Mouse (Mus musculus) R1 (cell line): Measurements from ENCODE around the gene Cep350.
"Not testable (repeated sequence)": the region's sequence is repeated elsewhere in the genome, so short reads cannot be mapped to it uniquely, and the experiment has no call there.

Experiments used
- DNase-seq: peaks from one replicate; pipeline ENCODE4 v3.0.0-alpha.2; 2018; ENCODE audit warnings: low read depth, low spot score

Cep350 gene

DNA sequence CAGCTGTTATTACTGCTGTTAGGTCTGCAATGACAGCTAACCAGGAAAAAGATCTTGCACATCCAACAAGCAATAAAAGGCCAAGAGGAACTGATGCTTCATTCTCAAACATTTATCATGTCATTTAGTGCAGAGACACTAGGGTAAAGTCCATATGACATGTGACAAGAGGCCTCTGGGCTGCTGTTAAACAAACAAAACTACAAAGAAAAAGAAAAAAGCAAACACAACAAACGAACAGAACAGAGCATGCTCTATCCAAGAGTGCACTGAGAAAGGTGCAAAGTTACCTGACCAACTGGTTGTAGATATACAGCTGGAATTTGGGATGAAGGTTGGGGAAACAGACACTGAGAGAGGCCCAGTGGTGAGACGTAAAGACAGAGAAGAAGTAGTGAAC is 86.2 kb downstream of the Cep350 start:
- DNase-seq = no peak

DNA sequence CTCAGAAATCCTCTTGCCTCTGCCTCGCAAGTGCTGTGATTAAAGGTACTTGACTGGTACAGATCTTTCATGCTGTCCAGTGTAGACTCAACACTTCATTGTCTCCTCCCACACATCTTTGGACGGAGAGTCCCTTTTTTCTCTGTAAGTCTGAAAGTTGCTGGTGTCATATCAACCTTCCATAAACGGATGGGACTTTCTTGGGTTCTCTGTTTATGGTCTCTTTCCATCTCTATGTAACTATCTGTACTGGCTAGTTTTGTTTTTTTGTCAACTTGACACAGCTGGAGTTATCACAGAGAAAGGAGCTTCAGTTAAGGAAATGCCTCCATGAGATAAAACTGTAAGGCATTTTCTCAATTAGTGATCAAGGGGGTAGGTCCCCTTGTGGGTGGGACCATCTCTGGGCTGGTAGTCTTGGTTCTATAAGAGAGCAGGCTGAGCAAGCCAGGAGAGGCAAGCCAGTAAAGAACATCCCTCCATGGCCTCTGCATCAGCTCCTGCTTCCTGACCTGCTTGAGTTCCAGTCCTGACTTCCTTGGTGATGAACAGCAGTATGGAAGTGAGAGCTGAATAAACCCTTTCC is 90.3 kb downstream of the Cep350 start:
- DNase-seq = not testable (repeated sequence)

DNA sequence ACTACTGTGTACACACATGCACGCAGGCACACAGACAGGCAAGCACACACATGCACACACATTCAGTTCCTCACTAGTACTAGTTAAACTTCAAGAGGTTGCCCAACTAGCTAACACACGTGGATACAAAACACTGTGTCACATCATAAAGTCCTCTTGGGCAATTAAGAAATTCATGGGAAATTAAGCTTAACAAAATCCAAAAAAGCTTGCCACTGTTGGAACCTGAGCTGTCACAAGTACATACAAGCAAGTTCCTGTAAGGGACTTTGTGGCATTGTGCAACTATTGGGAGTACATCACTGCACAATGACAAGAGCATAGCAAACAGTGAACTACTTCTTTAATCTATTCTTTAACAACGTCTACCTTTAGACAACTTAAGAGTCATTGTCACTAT is 93.5 kb downstream of the Cep350 start:
- DNase-seq = no peak

DNA sequence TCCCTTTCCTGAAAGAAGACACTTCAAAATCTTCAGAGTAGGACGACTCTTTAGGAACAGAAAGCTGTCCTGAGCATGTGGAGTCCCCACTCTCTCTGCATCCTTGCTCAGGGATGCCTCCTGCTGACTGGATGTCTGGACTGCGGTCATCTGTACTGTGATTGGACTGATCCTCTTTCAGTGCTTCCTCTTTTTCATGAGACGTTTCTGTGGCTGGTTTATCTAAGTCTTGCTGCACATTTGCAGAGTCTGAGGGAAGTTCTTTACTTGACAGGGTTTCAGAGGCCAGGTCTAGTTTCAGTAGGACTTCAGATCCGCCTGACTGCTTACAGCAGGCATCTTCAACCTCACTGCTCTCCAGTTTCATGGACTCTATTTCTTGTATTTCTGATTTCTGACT is 110.1 kb downstream of the Cep350 start:
- no peak for DNase-seq

DNA sequence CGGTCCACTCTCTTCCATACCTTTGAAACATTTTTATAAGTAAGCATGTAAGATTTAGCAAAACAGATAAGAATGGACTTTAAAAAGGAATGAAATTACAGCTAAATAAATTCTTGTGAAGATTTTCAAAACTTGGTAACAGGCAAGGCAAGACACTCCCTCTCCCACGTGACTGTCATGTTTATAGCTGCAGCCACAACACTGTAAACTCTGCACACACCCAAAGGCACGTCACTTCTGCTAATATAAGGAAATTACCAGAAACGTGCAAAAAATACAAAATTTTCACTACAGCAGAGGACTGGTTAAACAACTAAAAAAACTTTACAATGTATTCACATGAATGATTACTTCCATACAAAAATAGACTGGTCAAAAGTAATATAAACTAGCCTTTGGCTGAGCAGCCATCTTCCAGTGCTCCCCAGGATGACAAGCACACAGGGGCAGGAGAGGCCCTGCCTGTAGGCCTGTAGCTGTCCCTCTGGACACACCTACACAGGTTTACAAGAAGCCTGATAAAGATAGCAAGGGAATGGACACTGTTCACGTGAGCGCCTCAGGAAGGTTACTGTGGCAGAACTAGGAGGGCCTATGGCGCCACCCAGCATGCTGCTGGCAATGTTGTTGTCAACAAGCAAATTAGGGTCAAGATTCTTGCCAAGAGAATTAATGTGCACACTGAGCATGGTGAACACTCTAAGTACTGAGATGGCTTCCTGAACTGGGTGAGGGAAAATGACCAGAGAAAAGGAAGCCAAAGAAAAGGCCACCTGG is 117.9 kb downstream of the Cep350 start:
- no peak for DNase-seq

DNA sequence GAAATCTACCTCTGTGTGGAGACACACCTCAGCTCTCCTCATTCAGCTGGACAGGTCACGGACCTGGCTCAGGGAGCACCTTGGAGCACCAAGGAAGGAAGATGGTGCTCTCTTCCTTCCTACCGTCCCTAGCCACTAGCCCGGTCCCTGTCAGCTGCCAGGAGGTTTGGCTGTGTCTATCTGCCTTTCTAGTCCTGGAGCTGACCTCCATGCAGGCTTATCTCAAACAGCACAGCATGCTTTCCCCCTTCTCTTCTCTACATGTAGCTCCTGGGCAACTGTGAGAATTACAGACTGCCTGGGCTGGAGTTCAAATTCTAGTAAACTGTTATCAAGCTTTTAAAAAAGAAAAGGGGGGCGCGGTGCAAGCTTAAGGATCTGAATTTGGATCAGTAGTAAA is 120.0 kb downstream of the Cep350 start:
- DNase-seq = no peak

DNA sequence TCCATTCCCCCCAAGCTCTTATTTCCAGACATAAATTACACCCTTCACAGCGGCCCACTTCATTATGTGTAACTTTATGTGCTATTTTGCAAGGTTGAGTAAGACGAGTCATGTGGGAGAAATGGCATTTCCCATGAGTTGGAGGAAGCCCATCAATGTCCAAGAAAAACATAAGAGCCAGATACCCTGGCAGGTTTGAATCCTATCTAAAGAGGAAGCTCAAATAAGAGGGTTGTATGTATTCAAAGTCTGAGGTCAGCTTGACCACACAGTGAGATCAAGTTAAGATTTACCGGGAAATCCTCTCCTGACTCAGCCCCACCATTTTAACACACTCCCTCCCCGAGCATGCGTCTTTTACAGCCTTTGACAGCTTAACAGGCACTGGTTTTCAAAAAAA is 128.8 kb downstream of the Cep350 start:
- DNase-seq = no peak

DNA sequence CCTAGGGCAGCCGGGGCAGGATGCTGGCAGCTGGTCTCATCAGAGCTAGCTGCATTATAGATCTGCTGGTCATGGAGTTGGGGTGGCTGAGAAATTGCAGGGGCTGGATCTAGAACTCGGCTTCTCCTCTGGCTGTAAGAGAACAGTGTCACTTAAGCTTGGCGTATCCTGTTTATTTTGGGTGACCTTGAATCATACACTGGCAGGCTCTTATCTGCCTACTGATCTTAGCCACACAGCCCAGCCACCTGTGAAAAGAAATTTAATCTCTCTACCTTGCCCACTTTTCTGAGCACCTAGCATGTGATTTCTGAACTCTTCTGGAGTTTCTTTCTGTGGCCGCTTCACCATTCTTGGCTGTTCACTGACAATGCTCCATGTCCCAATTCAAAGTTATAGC is 129.5 kb downstream of the Cep350 start:
- DNase-seq = no peak

DNA sequence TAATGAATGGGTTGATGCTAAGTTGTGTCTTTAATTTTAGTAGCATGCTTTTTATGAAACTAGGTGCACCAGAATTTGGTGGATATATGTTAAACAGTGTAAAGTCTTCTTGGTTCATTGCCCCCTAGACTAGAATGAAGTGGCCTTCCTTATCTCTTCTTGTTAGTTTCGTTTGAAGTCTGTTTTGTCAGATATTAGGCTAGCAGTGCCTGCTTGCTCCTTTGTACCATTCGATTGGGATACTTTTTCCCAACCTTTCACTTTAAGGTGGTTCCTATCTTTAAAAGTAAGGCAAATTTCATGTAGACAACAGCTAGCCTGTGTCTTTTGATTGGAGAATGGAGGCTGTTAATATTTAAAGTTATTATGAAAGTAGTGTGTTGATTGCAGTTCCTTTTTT is 137.4 kb downstream of the Cep350 start:
- DNase-seq = no peak

DNA sequence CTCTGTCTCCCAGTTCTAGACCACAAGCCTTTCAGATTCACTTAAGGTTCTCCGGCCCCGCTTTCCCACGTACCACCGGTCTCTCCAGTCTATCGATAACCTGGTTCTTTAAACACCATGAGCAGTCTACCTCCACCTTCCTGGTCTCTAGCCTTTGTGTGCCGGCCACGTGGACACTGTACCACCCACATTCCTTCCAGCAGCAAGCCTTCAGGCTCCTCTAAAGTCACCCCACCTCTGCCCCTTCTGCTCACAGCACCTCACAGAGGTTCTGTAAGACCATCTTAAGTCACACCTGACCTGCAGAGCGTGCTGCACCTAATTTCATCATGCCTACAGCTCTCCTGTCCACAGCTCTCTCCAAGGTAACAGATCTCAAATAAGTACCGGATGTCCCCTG is 139.4 kb downstream of the Cep350 start:
- DNase-seq = no peak

DNA sequence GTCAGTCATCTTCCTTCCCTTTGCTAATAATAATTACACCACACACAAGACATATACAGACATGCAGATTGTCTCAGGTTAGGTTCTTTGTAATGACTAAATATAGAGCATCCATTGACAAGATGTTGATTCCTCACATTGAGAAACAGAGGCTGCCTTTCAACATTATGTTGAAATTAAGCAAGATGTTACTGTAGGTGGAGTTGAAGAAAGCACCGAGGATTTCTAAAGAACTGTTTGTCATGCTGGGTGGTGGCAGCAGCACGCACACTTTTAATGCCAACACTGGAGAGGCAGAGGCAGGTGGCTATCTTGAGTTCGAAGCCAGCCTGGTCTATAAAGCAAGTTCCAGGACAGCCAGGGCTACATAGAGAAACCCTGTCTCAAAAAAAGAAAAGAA is 141.1 kb downstream of the Cep350 start:
- no peak for DNase-seq

DNA sequence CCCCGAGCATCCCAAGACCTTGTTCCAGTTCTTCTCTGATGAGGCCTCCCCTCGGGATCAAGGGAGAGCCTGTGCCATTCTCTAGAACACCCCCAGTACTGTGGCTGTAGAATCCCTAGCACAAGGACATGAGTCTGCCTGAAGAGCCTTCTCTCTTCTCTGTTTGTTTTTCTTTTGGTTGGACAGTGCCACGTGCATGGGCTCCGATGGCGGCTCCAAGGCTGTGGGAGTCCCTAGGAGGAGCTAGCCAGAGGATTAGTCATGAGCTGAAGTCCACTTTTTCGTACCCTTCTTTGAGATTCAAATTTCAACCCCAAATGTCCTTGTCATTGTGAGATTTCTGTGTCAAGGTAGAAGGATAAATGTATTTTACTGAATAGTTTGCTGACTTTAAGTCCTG is 142.2 kb downstream of the Cep350 start:
- DNase-seq = no peak

DNA sequence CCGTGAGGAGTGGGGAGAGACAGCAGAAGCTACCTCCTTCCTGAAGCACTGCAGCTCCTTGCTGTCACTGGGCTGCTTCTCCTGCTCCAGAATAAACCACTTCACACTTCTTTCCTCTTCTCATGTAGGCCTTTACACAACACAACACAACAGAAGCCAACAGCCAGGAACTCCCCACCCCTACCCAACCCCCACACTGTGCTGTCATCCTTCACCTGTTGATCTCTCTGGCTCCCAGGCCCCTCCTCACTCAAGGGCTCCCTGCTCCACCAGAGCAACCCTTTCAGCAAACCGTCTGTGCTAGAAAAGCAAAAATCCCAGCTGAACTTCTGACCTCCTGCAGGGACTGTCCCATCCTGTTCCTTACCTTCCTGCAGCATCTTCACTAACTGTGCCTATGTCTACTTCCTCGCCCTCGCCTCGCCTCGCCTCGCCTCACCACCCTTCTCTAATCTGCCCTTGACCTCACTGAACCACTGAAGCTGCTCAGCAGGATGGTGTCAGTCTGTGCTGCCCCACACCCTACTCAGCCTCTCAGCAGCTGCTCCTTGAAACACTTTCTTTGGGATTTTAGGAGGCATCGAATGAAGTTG is 145.3 kb downstream of the Cep350 start:
- DNase-seq = peak; percentile 55

DNA sequence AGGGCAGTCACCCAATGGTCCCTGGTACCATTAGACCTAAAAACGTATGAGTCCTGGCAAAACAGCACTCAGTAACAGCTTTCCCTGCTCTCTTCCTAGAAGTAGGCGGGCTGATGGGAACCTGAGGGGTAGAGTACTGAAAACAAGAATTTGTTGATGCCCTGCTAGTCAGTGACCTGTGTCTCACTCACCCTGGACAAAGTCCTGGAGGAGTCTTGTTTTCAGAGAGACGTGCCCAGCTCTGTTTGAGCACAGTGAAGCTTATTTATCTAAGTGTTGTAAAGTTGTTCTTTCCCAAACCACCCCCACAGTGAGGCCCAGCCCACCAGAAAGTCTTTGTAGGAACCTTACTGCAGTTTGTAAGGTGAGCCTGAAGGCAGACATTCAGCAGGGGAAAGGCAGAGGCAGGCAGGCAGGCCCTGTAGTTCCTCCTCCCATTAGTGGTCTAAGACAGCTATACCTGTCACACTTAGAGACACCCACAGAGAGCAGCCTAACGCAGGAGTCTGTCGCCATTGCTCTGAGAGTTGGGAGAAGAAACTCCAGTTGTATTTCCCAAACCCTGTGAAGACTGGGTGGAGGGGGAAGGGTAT is 146.2 kb downstream of the Cep350 start:
- no peak for DNase-seq

DNA sequence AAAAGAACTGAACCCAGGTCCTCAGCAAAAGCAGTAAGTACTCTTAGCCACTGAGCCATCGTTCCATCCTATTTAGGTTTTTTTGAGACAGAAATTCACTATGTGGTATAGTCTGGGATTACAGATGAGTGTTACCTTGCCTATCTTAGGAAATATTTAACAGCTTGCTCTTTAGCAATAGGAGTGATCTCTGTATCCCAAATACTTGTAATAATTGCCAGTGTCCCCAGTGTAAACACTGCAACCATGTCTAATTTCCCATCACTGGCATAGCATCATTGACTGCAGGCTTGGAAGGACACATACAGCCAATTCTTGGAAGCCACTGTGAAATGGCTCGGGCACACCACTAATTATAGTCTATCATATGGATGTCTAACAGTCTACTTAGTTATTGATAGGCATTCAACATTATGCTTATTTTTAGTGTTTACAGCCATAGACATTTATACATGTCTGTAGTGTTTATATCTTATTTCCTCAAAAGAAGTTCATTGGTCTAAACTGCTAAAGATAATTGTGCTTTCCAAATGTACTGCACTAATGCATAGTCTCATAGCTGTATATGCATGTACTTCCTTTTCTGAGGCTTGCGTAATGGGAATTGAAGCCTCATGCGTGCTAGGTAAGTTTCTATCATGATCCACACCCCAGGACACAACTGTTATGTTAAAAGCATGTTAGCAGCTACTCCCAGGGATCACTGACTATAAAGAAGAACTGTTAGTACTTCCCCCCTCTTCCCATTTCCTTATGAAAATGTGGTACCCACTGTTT is 146.9 kb downstream of the Cep350 start:
- DNase-seq = no peak

DNA sequence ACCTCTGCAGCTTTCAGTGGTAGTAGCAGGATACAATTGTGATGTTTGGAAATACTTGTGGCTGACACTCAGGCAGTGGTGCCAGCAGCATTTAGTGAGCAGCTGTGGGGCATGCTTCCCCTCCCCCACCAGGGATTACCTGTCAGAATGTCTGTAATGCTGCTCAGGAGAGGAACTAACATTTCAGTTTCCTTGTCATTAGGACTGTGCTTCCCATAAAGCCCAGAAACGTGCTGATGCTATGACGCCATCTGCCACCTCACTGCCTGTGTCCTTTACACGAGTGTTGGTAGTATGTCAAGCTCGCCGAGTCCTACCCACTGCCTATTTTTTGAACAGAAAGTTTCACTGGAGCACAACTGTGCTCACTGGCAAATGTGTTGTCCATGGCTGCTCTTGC is 152.4 kb downstream of the Cep350 start:
- no peak for DNase-seq

DNA sequence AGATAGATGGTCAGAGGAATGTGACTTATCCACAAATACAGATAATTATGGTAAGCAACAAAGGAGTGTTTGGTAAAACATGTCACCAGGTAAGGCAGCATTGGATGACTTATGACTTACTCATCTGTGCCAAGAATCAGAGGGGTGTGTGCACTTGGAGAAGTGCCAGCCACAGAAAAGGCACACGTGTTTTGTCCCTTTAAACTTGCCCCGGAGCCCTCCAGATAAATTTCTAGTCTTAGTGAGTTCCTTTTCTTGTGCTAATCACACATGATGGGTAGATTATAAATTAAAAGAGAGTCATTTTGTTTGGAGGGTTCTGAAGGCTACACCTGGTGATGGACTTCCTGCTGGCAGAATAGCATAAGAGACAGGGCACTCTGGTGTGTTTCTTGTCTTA is 156.9 kb downstream of the Cep350 start:
- DNase-seq = no peak

DNA sequence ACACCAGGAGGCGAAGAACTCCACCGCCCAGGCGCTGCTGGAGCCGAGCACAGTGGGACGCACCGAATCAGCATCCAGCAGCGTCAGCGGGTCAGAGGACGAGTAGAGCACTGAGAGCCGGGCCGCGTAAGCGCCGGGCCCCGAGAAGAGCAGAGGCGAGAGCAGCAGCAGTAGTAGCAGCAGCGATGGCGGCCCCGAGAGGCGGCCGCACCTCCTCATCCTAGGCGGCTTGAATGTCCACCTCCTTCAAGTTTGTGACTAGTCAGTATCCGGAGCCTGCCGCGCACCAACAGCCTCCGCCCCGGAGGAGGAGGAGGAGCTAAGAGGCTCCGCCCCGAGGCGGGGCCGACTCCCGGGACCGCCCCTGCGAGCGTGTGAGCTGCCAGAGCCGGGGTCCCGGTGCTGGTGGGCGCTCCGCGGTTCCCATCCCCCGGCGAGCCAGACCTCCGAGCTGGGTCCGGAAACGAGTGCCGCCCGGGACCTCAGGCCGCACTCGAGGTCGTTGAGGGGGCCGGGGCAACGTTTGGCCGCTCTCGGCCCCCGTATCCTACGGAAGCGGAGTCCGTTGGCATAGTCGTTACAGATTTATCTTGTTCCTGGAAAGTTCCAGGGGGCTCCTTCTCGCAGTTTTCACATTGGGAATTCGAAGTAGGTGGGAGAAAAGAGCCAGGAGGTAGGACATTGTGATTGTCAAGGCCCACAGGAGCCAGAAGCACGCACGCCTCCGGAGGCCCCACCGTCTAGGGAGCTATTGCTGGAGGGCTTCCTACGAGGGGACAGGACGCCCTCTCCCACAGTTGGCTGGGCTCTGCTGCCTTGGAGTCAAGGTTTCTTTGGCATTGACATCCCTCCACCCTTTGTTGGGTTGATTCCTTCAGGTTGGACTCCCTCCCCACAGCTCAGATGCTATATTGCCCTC is 160.2 kb downstream of the Cep350 start, which contains the start of gene Qsox1:
Qsox1 (minus strand) TSS at position 309 of the 919 bp plus-strand sequence.
- DNase-seq = peak; percentile 90

DNA sequence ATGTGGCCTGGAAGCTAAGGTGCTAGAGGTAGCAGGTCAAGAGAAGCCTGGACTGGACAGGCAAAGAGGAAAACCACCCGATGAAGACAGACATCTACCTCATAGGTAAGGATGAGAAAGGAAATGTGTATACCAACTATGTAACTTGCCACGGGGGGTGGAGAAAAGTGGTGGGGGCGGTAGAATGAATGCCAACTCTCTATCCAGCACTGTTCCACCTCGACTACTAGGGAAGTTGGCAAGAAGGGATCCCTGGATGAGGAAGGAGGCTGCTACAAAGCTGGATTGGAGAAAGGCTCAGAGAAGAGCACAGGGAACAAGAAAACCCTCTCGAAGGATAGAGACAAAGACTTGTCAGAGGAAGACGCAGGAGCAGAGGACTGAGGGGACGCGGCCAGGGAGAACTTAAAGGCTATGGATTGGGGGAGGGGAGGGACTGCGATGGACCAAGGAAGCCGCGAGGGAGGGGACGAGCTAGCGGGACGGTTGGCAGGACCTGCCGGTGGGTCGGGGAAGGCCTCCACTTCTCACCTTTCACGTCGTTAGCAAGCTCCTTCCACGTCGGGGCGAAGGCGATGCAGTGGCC is 161.0 kb downstream of the Cep350 start:
- no peak for DNase-seq

DNA sequence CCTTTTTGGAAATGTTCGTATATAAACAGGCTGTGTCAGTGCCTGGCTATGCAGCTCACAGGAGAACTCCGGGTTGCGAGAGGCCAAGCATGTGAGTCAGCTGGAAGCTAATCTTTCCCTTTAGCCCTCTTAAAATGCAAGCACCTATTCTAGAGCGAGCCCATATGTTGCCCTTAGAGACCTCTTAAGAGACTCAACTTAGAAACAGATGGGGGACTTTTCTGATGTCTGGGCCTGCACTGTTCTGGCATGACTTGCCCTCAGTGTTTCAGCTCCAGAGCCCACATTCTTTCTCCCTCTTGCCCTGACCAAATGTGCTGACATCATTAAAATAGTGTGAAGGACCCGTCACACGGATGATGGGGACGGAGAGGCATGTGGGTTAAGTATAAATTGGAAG is 162.4 kb downstream of the Cep350 start:
- no peak for DNase-seq
